Mouse (Mus musculus) embryonic facial prominence, embryonic 14.5 days (tissue): ENCODE data around the gene Slc2a5. TPM values are rescaled to one million over a fixed set of nuclear protein-coding genes. Genes with fewer than 3 reads are reported as not detected.
A peak's percentile ranks its signal among the peaks of the same experiment; 100 is the strongest.

Experiments
- ATAC-seq: fragments of 200-750 bp; cut with Nextera tagmentation; 2 replicates; pipeline ENCODE4 v1.8.0; 2017; ENCODE audit warnings: low read depth, moderate number of reproducible peaks, moderate TSS enrichment
- DNase-seq: peaks from one replicate; pipeline ENCODE4 v3.0.0-alpha.2; 2015; ENCODE audit warnings: low spot score
- H3K27ac ChIP-seq: fragments of 300-500 bp; sonication (generic); replicated peaks from 2 replicates; pipeline ENCODE4 v1.5.1; 2014; ENCODE audit warnings: low read depth, mild to moderate bottlenecking, low read length, moderate library complexity
- H3K27me3 ChIP-seq: fragments of 300-500 bp; sonication (generic); replicated peaks from 2 replicates; pipeline ENCODE4 v1.6.1; 2014; ENCODE audit warnings: low read length; ENCODE audit not compliant: control insufficient read depth, insufficient read depth
- H3K36me3 ChIP-seq: fragments of 300-500 bp; sonication (generic); 2 replicates; pipeline ENCODE4 v1.6.1; 2014; ENCODE audit warnings: low read length, mixed read lengths; ENCODE audit not compliant: control insufficient read depth, insufficient read depth
- H3K4me1 ChIP-seq: fragments of 300-500 bp; sonication (generic); 2 replicates; pipeline ENCODE4 v1.6.1; 2014; ENCODE audit warnings: antibody characterized with exemption, low read length; ENCODE audit not compliant: control insufficient read depth, insufficient read depth
- H3K4me2 ChIP-seq: fragments of 300-500 bp; sonication (generic); 2 replicates; pipeline ENCODE4 v1.6.1; 2014; ENCODE audit warnings: low read depth, mild to moderate bottlenecking, low read length, moderate library complexity, mixed read lengths
- H3K4me3 ChIP-seq: fragments of 300-500 bp; sonication (generic); 2 replicates; pipeline ENCODE4 v1.5.1; 2014; ENCODE audit warnings: low read depth, mild to moderate bottlenecking, low read length
- H3K9ac ChIP-seq: fragments of 300-500 bp; sonication (generic); 2 replicates; pipeline ENCODE4 v1.6.1; 2014; ENCODE audit warnings: low read depth, mild to moderate bottlenecking, low read length, moderate library complexity, mixed read lengths
- H3K9me3 ChIP-seq: fragments of 300-500 bp; sonication (generic); 2 replicates; pipeline ENCODE4 v1.6.1; 2016; ENCODE audit warnings: low read length; ENCODE audit not compliant: control insufficient read depth
- WGBS: fragments of 180-500 bp; shearing (Covaris S2); extraction: QIAGEN DNeasy Blood & Tissue Kit; methylation state at CpG from one replicate; pipeline ENCODE4 v1.1.7; 2014; 5-methylcytosine and 5-hydroxymethylcytosine counted together
- polyA plus RNA-seq: library from polyadenylated mRNA; unstranded; fragments of >200 nt; fragmentation: Nextera tagmentation; extraction: Ambion mirVana; gene quantifications from 2 replicates; pipeline ENCODE4 v1.2.1, GENCODE M21; 2014

The Slc2a5 gene
- polyA plus RNA-seq: 3.2 and 3.5 TPM in 2 replicates

- peak; percentile 37; the same call in 1 of the 2 replicates for ATAC-seq
- 11% methylated on average over 11 of the region's 15 CpGs for WGBS
- Histone ChIP-seq H3K36me3 (no peaks in the 10 kb centered on the region), H3K9ac (no peak within 1 kb of the TSS), H3K27me3 (no peaks in the 10 kb centered on the region), H3K4me1 (0 out of 2 replicates have a peak, but pooled peaks cover 4% of the 10 kb centered on the region), H3K27ac (no peak within 1 kb of the TSS), H3K4me2 (peak within 1 kb of the TSS; percentile 43), H3K4me3 (no peak within 1 kb of the TSS), H3K9me3 (no peaks in the 10 kb centered on the region)
- DNase-seq: no peak
These were observed at the start of gene Slc2a5 for GRCm38 (mm10) chr4:150119055-150119454. Slc2a5 (plus strand) TSS chr4:150119283.

- Histone ChIP-seq H3K9ac (no peak overlapping the region; the same call in 1 of the 2 replicates), H3K4me1 (no peaks in the 10 kb centered on the region; the same call in 1 of the 2 replicates), H3K36me3 (no peaks in the 10 kb centered on the region), H3K27ac (no peak overlapping the region), H3K4me3 (no peak overlapping the region), H3K4me2 (no peak overlapping the region), H3K27me3 (no peaks in the 10 kb centered on the region), H3K9me3 (no peaks in the 10 kb centered on the region)
- ATAC-seq (peak; percentile 60; the same call in 1 of the 2 replicates), DNase-seq (no peak)
- 26% methylated on average over 8 of the region's 8 CpGs for WGBS
These were observed 48.9 kb upstream of the Slc2a5 start for GRCm38 (mm10) chr4:150070136-150070535.

- DNase-seq (no peak), ATAC-seq (no peak)
- Histone ChIP-seq H3K27me3 (no peaks in the 10 kb centered on the region), H3K9me3 (no peaks in the 10 kb centered on the region), H3K4me2 (no peak overlapping the region), H3K27ac (no peak overlapping the region), H3K9ac (no peak overlapping the region), H3K4me3 (no peak overlapping the region), H3K4me1 (no peaks in the 10 kb centered on the region; the same call in 1 of the 2 replicates), H3K36me3 (no peaks in the 10 kb centered on the region)
- WGBS: 54% methylated on average over 15 of the region's 15 CpGs
These were observed 46.5 kb upstream of the Slc2a5 start for GRCm38 (mm10) chr4:150072416-150073101.

GRCm38 (mm10) chr4:150073102-150073473 is 46.0 kb upstream of the Slc2a5 start:
- Histone ChIP-seq H3K4me3 (no peak overlapping the region), H3K9me3 (no peaks in the 10 kb centered on the region), H3K36me3 (no peaks in the 10 kb centered on the region), H3K27ac (no peak overlapping the region), H3K4me2 (no peak overlapping the region), H3K27me3 (no peaks in the 10 kb centered on the region), H3K4me1 (no peaks in the 10 kb centered on the region; the same call in 1 of the 2 replicates), H3K9ac (no peak overlapping the region)
- DNase-seq (no peak), ATAC-seq (no peak)
- 18% methylated on average over 8 of the region's 8 CpGs for WGBS

- Histone ChIP-seq H3K4me2 (no peak overlapping the region), H3K36me3 (no peaks in the 10 kb centered on the region), H3K9me3 (no peaks in the 10 kb centered on the region), H3K4me1 (no peaks in the 10 kb centered on the region; the same call in 1 of the 2 replicates), H3K27ac (no peak overlapping the region), H3K27me3 (no peaks in the 10 kb centered on the region), H3K4me3 (no peak overlapping the region), H3K9ac (no peak overlapping the region)
- DNase-seq: peak; percentile 81
- peak; percentile 55; the same call in 1 of the 2 replicates for ATAC-seq
- 69% methylated on average over 7 of the region's 7 CpGs for WGBS
These were observed 43.7 kb upstream of the Slc2a5 start for GRCm38 (mm10) chr4:150075350-150075749.

DNA sequence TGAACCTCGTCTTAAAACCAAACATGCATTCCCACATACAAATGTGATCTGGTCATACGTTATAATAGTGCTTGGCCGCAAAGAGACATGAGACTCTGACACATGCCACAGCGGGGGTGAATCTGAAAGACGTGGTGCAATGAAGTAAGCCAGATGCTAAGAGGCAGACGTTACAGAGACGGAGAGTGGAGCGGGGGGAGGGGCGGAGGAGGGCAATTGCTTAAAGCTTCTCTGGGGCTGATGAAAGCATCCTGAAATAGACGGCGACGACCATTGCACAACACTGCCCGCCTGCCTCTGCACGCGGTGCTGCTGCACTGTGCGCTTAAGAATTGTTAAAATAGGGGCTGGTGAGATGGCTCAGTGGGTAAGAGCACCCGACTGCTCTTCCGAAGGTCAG is 42.9 kb upstream of the Slc2a5 start:
- peak; percentile 17 for DNase-seq
- H3K9me3 ChIP-seq: no peaks in the 10 kb centered on the region
- H3K27me3 ChIP-seq: no peaks in the 10 kb centered on the region
- WGBS: 34% methylated on average over 18 of the region's 18 CpGs
- no peak for ATAC-seq
- H3K27ac ChIP-seq: no peak overlapping the region
- H3K4me2 ChIP-seq: no peak overlapping the region
- H3K4me3 ChIP-seq: no peak overlapping the region
- no peaks in the 10 kb centered on the region; the same call in 1 of the 2 replicates for H3K4me1 ChIP-seq
- no peak overlapping the region for H3K9ac ChIP-seq
- no peaks in the 10 kb centered on the region for H3K36me3 ChIP-seq

GRCm38 (mm10) chr4:150078646-150079045 is 40.4 kb upstream of the Slc2a5 start:
- Histone ChIP-seq H3K36me3 (no peaks in the 10 kb centered on the region), H3K27me3 (no peaks in the 10 kb centered on the region), H3K9ac (no peak overlapping the region), H3K9me3 (no peaks in the 10 kb centered on the region), H3K4me3 (no peak overlapping the region), H3K4me1 (no peaks in the 10 kb centered on the region; the same call in 1 of the 2 replicates), H3K27ac (no peak overlapping the region), H3K4me2 (no peak overlapping the region)
- no peak for DNase-seq
- no peak for ATAC-seq
- 58% methylated on average over 2 of the region's 2 CpGs for WGBS

DNA sequence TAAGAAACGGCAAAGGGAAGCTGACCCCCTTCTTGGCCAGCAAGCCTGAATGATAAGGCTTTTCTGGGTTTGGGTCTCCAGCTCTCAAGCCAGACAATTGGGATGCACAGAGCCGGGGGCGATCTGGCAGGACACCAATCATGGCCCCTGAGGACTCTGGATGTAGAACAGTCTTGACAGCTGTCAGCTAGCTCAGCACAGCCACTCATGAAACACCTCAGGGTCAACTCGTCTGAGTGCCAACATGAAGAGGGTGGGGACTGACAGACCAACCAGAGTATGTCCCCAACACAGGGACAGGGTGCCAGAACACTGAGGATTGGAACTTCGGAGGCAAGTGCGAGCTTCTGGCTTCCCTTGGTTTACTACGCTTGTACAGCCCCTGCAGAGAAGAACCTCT is 39.8 kb upstream of the Slc2a5 start:
- Histone ChIP-seq H3K27me3 (no peaks in the 10 kb centered on the region), H3K4me1 (no peaks in the 10 kb centered on the region; the same call in 1 of the 2 replicates), H3K9ac (no peak overlapping the region), H3K4me2 (no peak overlapping the region), H3K27ac (no peak overlapping the region), H3K36me3 (no peaks in the 10 kb centered on the region), H3K9me3 (no peaks in the 10 kb centered on the region), H3K4me3 (no peak overlapping the region)
- no peak for DNase-seq
- 69% methylated on average over 7 of the region's 7 CpGs for WGBS
- no peak for ATAC-seq
